Mouse (Mus musculus) lung, adult 2 months (tissue): ENCODE data around the gene Plekha1.

Experiments used
- CTCF ChIP-seq: fragments of 200-500 bp; IDR thresholded peaks from 2 replicates; pipeline ENCODE4 v1.5.1; 2011; ENCODE audit warnings: mild to moderate bottlenecking, low read length, control low read depth; ENCODE audit not compliant: insufficient read depth
- POLR2A ChIP-seq: fragments of 200-500 bp; IDR thresholded peaks from 2 replicates; pipeline ENCODE4 v1.6.1; 2011; ENCODE audit warnings: low read depth, mild to moderate bottlenecking, control low read depth, low read length, borderline replicate concordance; ENCODE audit errors: extremely low read depth

- TF ChIP-seq CTCF = no peak
- no peak for TF ChIP-seq POLR2A
Measured at GRCm38 (mm10) chr7:130945730-130946129, 80.2 kb downstream of the Plekha1 start.
